Mouse (Mus musculus) erythroblast, adult 5-6 weeks (primary cell): Measurements from ENCODE around the gene Mal. TPM values are rescaled to one million over a fixed set of nuclear protein-coding genes. Genes with fewer than 3 reads are reported as not detected.

Experiments used
- ATAC-seq: replicated peaks from 2 replicates; pipeline ENCODE4 v1.8.0; 2016; ENCODE audit warnings: moderate number of reproducible peaks, mild to moderate bottlenecking, moderate TSS enrichment, inconsistent platforms; ENCODE audit not compliant: poor library complexity, low FRiP score, severe bottlenecking
- total RNA-seq, 2 experiments: library from RNA; stranded (forward) in 1 of 2; stranded (reverse) in 1 of 2; fragments of 150-400 nt in 1 of 2; fragments of 200-764, 138-1000 nt in 1 of 2; gene quantifications; 2 replicates each; pipeline versions ENCODE4 v1.2.3 to v1.2.4; 2015 to 2017; ENCODE audit warnings: low replicate concordance in 2 of 2

Gene Mal
- total RNA-seq (2015; ENCODE audit: low replicate concordance) (not detected in 2 replicates), total RNA-seq (2017; ENCODE audit: low replicate concordance) (not detected in 2 replicates)

- no peak for ATAC-seq
These were observed at the start of gene Mal for GRCm38 (mm10) chr2:127656086-127656720. Gene Mal (minus strand): TSS chr2:127656695.

GRCm38 (mm10) chr2:127705267-127705666 lies 48.8 kb upstream of the Mal start:
- ATAC-seq, result no peak

DNA sequence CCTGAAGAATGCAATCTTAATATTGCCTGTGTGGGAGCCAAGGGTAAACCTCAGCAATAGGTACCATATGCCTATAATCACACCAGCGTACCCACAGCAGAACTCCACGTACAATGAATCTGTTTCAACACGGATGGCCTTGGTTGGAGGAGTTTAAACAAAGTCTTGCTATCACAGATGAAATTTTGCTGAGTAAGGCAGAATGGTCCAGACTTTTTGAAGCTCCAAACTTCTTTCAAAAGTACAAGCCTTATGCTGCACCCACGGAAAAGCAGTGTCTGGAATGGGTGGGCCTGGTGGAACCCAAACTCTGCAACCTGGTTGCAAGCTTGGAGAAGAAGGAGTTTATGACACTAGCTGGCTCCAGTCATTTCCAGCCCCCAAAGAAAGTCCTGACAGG lies 32.7 kb upstream of the Mal start:
- ATAC-seq, result no peak

DNA sequence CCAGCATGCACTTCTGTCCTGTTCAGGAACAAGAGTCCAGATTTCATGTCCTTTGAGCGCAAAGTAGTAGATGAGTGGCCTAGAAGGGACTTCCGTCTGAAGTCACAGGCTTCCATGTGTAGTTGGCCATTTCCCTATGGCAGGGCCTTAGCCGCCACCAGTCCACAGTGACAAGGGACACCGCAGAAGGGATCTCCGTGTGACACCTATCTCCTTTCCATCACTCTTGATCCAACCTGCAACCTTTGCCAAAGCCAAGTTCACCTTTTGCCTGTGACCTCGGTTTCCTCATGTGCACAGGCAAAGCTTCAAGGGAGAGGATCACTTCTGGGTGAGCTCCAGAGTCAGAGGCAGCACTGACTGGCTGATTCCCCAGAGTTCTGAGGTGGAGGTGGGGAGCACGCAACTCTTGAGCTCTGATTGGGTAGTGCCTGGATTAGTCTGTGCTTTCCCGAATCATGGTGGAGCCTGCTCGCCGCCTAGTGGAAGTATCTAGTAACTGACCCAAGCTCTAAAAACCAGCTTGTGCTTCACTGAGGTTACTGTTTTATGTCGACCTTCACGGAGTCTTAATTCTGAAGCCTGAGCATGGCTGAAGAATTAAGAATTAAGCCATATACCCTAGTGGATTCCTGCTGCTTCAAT lies 27.3 kb upstream of the Mal start:
- ATAC-seq, result no peak

DNA sequence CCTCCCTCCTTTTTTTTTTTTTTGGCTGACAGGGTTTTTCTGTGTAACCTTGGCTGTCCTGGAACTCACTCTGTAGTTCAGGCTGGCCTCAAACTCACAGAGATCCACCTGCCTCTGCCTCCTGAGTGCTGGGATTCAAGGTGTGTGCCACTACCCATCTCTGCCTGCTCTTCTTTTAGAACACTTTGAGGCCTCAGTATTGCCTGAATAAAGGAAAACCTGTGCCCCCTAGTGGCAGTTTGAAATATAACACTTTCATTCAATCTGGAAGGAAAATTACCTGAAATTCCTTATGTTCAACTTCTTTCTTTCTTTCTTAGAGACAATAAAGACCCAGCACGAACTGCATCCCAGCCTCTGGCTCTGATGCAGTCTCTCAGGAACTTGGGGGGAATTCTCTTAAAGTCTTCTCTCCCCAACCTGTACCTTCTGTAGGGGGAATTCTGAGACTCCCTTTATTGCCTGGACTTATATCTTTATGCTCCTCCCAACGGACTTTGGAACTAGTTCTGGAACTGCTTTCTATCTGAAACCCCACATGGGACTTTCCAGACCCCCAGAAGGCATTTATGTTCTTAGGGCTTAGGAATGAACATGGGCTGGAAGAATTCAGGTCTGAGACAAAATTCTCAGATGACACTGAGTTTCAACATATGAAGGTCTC lies 11.5 kb upstream of the Mal start:
- ATAC-seq, result peak; percentile 49; the same call in 1 of the 2 replicates

GRCm38 (mm10) chr2:127667015-127667414 lies 10.5 kb upstream of the Mal start:
- no peak for ATAC-seq

DNA sequence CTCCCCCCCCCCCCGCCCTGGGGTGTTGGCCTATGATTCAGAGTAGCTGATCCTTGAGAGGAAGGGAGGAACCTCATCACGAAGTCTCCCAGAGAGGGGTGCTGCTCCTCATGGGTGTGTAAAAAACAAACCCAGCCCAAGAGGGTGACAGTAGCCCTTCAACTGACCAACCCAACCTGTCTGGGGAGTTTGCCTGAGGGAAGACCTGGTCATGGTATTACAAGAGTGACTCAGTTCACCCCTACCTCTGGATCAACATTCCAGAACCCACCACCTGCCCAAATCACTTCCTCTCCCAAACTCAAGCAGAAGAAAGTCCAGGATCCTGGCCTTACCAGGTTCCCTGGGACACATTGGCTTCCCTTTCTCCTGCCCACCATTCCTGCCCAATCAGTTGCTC lies 6.2 kb upstream of the Mal start:
- ATAC-seq, result no peak

GRCm38 (mm10) chr2:127655419-127655818 lies 1.1 kb downstream of the Mal start:
- ATAC-seq, result no peak

- ATAC-seq, result no peak
These were observed 1.7 kb downstream of the Mal start for GRCm38 (mm10) chr2:127654786-127655185.

- no peak for ATAC-seq
These were observed 3.7 kb downstream of the Mal start for GRCm38 (mm10) chr2:127652805-127653204.

- no peak for ATAC-seq
These were observed 4.2 kb downstream of the Mal start for GRCm38 (mm10) chr2:127652335-127652734.

DNA sequence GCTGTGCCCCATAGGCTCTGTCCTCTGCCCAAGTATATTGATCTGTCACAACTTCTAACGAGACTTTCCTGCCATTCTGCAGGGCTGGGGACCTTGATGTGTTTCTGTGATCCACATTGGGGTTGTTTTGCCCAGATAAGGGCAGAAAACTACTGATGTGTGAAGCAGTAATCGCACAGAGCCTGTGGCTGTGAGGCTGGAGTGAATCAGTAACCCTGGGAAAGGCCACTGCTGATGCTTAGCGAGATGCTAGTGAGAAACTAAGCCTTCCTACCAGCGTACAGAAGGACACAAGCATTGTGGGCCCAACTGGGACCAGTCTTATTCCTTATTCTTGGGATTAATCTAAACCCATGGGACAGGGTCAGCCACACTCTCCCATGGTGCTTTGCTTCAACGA lies 4.9 kb downstream of the Mal start:
- ATAC-seq, result no peak

DNA sequence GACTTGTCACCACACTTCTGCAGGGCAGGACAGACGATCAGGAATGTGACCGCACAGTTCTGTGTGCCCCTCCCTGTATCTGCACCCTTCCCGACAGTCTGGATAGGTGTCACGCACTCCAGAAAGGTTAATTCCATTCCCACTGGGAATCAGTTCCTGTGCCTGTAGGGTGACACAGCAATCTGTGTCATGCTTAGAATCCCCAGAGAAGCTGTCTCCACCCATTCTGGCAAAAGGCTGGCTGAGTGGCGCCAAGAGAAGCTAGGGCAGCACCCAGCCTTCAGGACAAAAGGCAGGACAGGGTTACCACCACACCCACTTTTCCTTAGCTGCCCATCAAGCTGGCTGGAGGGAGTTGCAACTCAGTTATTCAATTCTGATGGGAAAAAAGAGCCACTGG lies 6.6 kb downstream of the Mal start:
- no peak for ATAC-seq

GRCm38 (mm10) chr2:127648145-127648544 lies 8.3 kb downstream of the Mal start:
- ATAC-seq, result no peak

- no peak for ATAC-seq
These were observed 9.6 kb downstream of the Mal start for GRCm38 (mm10) chr2:127646875-127647274.

DNA sequence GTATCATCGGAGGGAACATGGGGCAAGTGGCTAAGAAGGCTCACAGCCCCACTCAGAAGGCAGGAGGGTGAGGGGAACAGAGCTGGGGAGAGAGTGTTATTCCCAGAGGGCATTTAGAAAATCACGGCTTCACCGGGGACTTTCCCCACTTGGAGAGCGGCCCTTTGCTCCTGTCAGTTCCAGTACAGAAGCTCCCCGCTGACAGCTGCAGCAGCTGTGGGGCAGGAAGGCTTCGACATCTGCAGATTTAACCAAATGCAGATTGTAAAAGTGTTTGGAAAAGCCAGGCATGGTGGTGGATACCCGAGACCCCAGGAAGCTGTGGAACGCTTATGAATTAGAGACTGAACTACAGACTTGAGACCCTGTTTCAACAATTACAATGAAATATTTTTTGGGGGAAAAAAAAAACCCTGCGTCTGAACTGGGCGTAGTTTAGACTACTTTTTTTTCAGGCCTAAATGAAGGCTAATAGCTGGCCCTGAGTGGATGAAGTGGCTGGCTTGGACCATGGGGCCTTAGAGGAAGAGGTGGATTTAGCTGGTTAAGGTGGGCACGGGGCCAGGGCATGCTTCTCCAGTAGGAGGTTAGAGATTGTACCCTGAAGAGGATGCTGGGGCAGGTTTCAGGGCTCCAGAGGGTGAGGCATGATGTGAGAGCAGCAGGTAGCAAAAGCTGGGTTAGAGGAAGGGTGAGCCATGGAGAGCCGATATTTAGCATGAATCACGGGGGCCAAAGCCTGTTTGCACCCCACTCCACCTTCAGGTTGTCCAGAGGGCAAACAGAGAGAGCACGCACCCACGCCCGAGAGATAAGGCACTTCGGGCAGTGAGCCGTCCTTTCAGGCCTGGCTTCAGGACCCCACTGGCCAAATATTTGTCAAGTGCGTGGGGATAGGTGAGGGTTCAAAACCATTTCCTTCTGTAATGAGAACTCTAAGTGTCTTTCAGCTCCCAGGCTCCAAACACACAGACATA lies 12.5 kb downstream of the Mal start:
- ATAC-seq, result no peak

DNA sequence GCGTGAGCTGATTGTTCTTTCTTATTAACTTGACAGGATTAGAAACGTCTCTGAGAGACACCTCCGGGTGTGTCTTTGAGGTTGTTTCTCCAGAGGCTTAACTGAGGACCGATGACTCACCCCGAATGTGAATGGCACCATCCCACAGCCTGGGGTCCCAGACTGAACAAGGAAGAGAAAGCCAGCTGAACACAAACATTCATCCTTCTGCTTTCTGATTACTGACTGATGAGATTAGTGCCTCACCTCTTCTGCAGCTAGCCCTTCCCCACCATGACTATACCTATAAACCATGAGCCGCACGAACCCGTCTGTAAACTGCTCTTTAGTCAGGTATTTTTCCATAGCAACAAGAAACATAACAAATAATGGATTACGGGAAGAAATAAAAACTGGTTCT lies 17.5 kb downstream of the Mal start:
- no peak for ATAC-seq

DNA sequence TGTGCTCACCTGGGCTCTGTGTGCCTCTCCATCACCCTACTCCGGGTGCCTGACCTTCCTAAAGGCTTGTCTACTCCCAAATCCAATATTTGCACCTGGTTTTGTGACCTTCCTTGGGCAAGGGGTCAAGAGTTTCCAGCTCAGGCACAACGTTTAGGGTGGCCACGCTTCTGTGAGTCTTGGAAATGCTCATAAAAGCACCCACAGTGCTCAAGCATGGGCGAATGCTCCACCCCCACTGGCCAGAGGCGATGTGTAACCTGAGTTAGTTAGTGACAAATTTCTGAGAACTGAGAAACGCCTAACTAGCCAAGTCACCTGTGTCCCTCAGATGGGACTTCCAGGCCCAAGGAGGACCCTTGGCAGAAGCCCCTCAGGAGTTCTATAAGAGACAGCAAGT lies 20.9 kb downstream of the Mal start:
- ATAC-seq, result no peak

- no peak for ATAC-seq
These were observed 23.9 kb downstream of the Mal start for GRCm38 (mm10) chr2:127632601-127633000.

DNA sequence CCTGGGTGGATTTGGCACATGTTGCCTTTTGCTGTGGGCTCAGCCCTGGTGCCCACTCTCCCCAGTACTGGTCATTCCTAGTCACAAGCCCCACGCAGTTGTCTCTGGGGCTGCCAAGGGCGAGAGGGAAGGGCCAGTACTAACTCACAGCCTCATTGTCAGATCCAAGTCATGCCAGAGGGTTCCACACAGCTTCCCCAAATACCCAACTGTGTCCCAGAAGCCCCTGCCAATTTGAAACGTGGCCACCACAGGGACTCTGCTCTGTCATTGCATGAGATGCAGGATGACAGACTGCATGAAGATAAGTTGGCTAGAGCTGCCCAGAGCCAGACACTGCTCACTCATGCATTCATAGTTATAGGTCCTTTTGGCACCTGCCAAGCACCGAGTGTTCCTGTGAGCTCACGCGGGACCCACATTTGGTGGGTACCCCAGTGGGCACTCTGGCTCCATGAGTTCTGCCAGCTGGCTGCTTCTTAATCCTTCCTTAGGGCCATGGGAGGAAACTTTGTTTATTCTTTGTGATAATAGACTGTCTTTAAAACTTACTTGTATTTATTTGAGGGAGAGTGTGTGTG lies 28.4 kb downstream of the Mal start:
- ATAC-seq, result no peak
